In the genomic region with DNA sequence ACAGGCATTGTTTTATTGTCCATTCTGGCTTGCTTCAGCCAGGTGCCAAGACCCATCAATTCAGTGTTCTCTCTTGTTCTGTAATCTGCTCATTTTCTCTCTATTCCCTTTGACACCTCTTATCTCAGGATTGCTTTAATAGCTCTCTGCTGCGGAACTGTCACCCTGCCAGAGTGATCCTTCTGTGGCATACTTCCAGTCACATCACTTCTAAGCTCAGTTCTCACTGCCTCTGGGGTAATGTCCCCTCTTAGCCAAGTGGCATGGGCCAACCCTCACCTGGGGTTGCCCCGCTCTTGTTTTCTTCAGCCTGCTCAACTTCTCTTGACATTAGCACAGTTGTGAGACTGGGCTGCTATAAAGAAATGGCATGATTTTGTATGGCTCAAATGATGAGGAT, we compare ENCODE assay signal across 32 mouse cellular contexts.
DNase-seq lines count a peak whose midpoint lies in the region; ATAC-seq and TF ChIP-seq lines count a peak whose summit lies in the region.
"Had no signal": no experiment of that assay in that cellular context is flagged by ENCODE, and none has a peak within 500 bp of the region (broad histone marks: within the 10 kb centered on the region; RNA-seq: fewer than 3 reads in every experiment).

No protein-coding gene starts in this region.

- no peak overlapping the region for H3K27ac ChIP-seq in midbrain, postnatal 0 days (ENCODE audit: low read depth, low read length)
- no peak overlapping the region for H3K27ac ChIP-seq in midbrain, embryonic 10.5 days (replicated peaks)
- H3K27ac ChIP-seq in forebrain, postnatal 0 days (ENCODE audit: low read depth, low read length) = no peak overlapping the region
- H3K27ac ChIP-seq: embryonic facial prominence, embryonic 12.5 days; heart, embryonic 13.5 days; hindbrain, embryonic 12.5 days; hindbrain, postnatal 0 days; intestine, embryonic 15.5 days; layer of hippocampus, adult 2 months; limb, embryonic 10.5 days; limb, embryonic 15.5 days; liver, embryonic 13.5 days; macrophage had no signal

- H3K9ac ChIP-seq in midbrain, postnatal 0 days (replicated peaks; ENCODE audit: low read length, poor library complexity, severe bottlenecking) = no peak overlapping the region
- H3K9ac ChIP-seq in forebrain, postnatal 0 days = no peak overlapping the region
- H3K9ac ChIP-seq: embryonic facial prominence, embryonic 12.5 days; heart, embryonic 13.5 days; hindbrain, embryonic 12.5 days; intestine, embryonic 15.5 days; limb, embryonic 15.5 days; liver, embryonic 13.5 days had no signal

- H3K9me3 ChIP-seq in midbrain, postnatal 0 days (ENCODE audit: low read length) = no peaks in the 10 kb centered on the region
- no peaks in the 10 kb centered on the region for H3K9me3 ChIP-seq in midbrain, embryonic 10.5 days (replicated peaks)
- H3K9me3 ChIP-seq in forebrain, postnatal 0 days (ENCODE audit: low read length) = no peaks in the 10 kb centered on the region
- H3K9me3 ChIP-seq: embryonic facial prominence, embryonic 12.5 days; hindbrain, embryonic 12.5 days; intestine, embryonic 15.5 days; limb, embryonic 10.5 days; limb, embryonic 15.5 days; liver, embryonic 13.5 days had no signal

- TF ChIP-seq CTCF in midbrain, postnatal 0 days (IDR thresholded peaks at IDR 0.05) = no peak
- no peak for TF ChIP-seq CTCF in forebrain, postnatal 0 days (IDR thresholded peaks at IDR 0.05; ENCODE audit: low read depth)

- H3K36me3 ChIP-seq in midbrain, postnatal 0 days (ENCODE audit: insufficient read depth, low read length) = no peaks in the 10 kb centered on the region
- H3K36me3 ChIP-seq in midbrain, embryonic 10.5 days = no peaks in the 10 kb centered on the region
- H3K36me3 ChIP-seq in forebrain, postnatal 0 days (ENCODE audit: insufficient read depth) = no peaks in the 10 kb centered on the region
- H3K36me3 ChIP-seq: embryonic facial prominence, embryonic 12.5 days; heart, embryonic 13.5 days; hindbrain, embryonic 12.5 days; intestine, embryonic 15.5 days; limb, embryonic 10.5 days; limb, embryonic 15.5 days; liver, embryonic 13.5 days had no signal

- 83% methylated on average over 2 of the region's 2 CpGs for WGBS in midbrain, postnatal 0 days
- WGBS in midbrain, embryonic 10.5 days = 88% methylated on average over 2 of the region's 2 CpGs
- 70% methylated on average over 2 of the region's 2 CpGs for WGBS in forebrain, postnatal 0 days

- DNase-seq in cerebellum, postnatal 10 days = peak; percentile 39 to 40
- DNase-seq in cerebellum, adult 11 months = no peak
- DNase-seq in midbrain, postnatal 0 days (ENCODE audit: low spot score) = peak; percentile 15
- no peak for DNase-seq in midbrain, embryonic 10.5 days (ENCODE audit: low spot score)
- peak; percentile 3 for DNase-seq in heart, postnatal 25 days (ENCODE audit: low spot score)
- DNase-seq in embryo, embryonic 10 days (ENCODE audit: low spot score) = no peak
- no peak for DNase-seq in forebrain, postnatal 0 days
- DNase-seq: adrenal gland, postnatal 14 days; cerebellum, adult 2 months; cerebellum, postnatal 36 days; embryo, embryonic 11 days; gastrocnemius, postnatal 25 days; kidney, adult 2 months; kidney, postnatal 36 days; liver, embryonic 13.5 days; lung, adult 18-20 months; midbrain, embryonic 14.5 days; right cerebral cortex, adult 18-20 months; spleen, adult 18-20 months; thymus, postnatal 14 days had no signal

- no peaks in the 10 kb centered on the region for H3K4me1 ChIP-seq in midbrain, postnatal 0 days (ENCODE audit: insufficient read depth, low read length)
- peaks cover 11% of the 10 kb centered on the region for H3K4me1 ChIP-seq in midbrain, embryonic 10.5 days
- no peaks in the 10 kb centered on the region for H3K4me1 ChIP-seq in forebrain, postnatal 0 days (ENCODE audit: insufficient read depth)
- H3K4me1 ChIP-seq: embryonic facial prominence, embryonic 12.5 days; hindbrain, embryonic 12.5 days; intestine, embryonic 15.5 days; limb, embryonic 10.5 days; limb, embryonic 15.5 days; liver, embryonic 13.5 days had no signal

- no peak overlapping the region for H3K4me3 ChIP-seq in midbrain, postnatal 0 days (ENCODE audit: low read depth, low read length)
- H3K4me3 ChIP-seq in midbrain, embryonic 10.5 days = no peak overlapping the region
- H3K4me3 ChIP-seq in forebrain, postnatal 0 days (ENCODE audit: low read depth, low read length) = no peak overlapping the region
- H3K4me3 ChIP-seq: embryonic facial prominence, embryonic 12.5 days; heart, embryonic 13.5 days; hindbrain, embryonic 12.5 days; intestine, embryonic 15.5 days; layer of hippocampus, adult 2 months; limb, embryonic 10.5 days; limb, embryonic 15.5 days; liver, embryonic 13.5 days had no signal

- H3K27me3 ChIP-seq in midbrain, postnatal 0 days (ENCODE audit: insufficient read depth, low read length) = no peaks in the 10 kb centered on the region
- peaks cover 18% of the 10 kb centered on the region for H3K27me3 ChIP-seq in midbrain, embryonic 10.5 days (ENCODE audit: low read depth, poor library complexity, severe bottlenecking)
- H3K27me3 ChIP-seq in forebrain, postnatal 0 days (ENCODE audit: insufficient read depth, low read length) = no peaks in the 10 kb centered on the region
- H3K27me3 ChIP-seq: embryonic facial prominence, embryonic 12.5 days; heart, embryonic 13.5 days; hindbrain, embryonic 12.5 days; intestine, embryonic 15.5 days; limb, embryonic 15.5 days; liver, embryonic 13.5 days had no signal

- ATAC-seq in midbrain, postnatal 0 days (ENCODE audit: low FRiP score) = no peak
- ATAC-seq in forebrain, postnatal 0 days = no peak
- ATAC-seq: forebrain, embryonic 14.5 days; hindbrain, postnatal 0 days; intestine, embryonic 15.5 days; lung, postnatal 0 days; Patski had no signal

- intact Hi-C loops in heart, postnatal 25 days (cut with DNase I) = no loop called here

- H3K4me2 ChIP-seq in midbrain, postnatal 0 days (ENCODE audit: low read depth, low read length, poor library complexity, severe bottlenecking) = no peak overlapping the region
- H3K4me2 ChIP-seq in forebrain, postnatal 0 days (ENCODE audit: low read depth) = no peak overlapping the region
- H3K4me2 ChIP-seq: embryonic facial prominence, embryonic 12.5 days; heart, embryonic 13.5 days; hindbrain, embryonic 12.5 days; intestine, embryonic 15.5 days; limb, embryonic 15.5 days; liver, embryonic 13.5 days had no signal

Comparison
In these comparisons a context has a peak if more than half of its experiments do, and no peak if none do; other contexts are left out.
1. DNase-seq: peak in cerebellum, postnatal 10 days (2 of 2), midbrain, postnatal 0 days (single experiment) and heart, postnatal 25 days (single experiment); none in cerebellum, adult 11 months (single experiment), midbrain, embryonic 10.5 days (single experiment), embryo, embryonic 10 days (single experiment) and forebrain, postnatal 0 days (single experiment).